In genomic region chr3:60310402-60310801, GRCm38 (mm10) we compare ENCODE assay signal across 27 mouse cellular contexts.
DNase-seq lines count a peak whose midpoint lies in the region; ATAC-seq and TF ChIP-seq lines count a peak whose summit lies in the region.
"Had no signal": no experiment of that assay in that cellular context is flagged by ENCODE, and none has a peak within 500 bp of the region (broad histone marks: within the 10 kb centered on the region; RNA-seq: fewer than 3 reads in every experiment).

No protein-coding gene starts in this region.

- H3K27ac ChIP-seq in intestine, embryonic 15.5 days: no peak overlapping the region
- no peak overlapping the region for H3K27ac ChIP-seq in intestine, postnatal 0 days (ENCODE audit: low read depth, low read length)
- H3K27ac ChIP-seq: embryonic facial prominence, embryonic 13.5 days; forebrain, embryonic 15.5 days; hindbrain, embryonic 13.5 days; left cerebral cortex, adult 2 months; limb, embryonic 15.5 days; liver, embryonic 14.5 days; midbrain, embryonic 10.5 days; stomach, embryonic 15.5 days had no signal

- peak; percentile 75 for ATAC-seq in intestine, embryonic 15.5 days
- no peak for ATAC-seq in intestine, postnatal 0 days
- ATAC-seq: forebrain, embryonic 15.5 days; midbrain, embryonic 16.5 days had no signal

- H3K9ac ChIP-seq in intestine, embryonic 15.5 days: no peak overlapping the region
- H3K9ac ChIP-seq in intestine, postnatal 0 days (ENCODE audit: low read depth, low read length): no peak overlapping the region
- H3K9ac ChIP-seq: embryonic facial prominence, embryonic 13.5 days; forebrain, embryonic 15.5 days; hindbrain, embryonic 13.5 days; limb, embryonic 15.5 days; liver, embryonic 14.5 days; stomach, embryonic 15.5 days had no signal

- no peaks in the 10 kb centered on the region for H3K9me3 ChIP-seq in intestine, embryonic 15.5 days
- no peaks in the 10 kb centered on the region for H3K9me3 ChIP-seq in intestine, postnatal 0 days (ENCODE audit: control insufficient read depth)
- H3K9me3 ChIP-seq: embryonic facial prominence, embryonic 13.5 days; forebrain, embryonic 15.5 days; hindbrain, embryonic 13.5 days; limb, embryonic 15.5 days; midbrain, embryonic 10.5 days; stomach, embryonic 15.5 days had no signal

- H3K4me2 ChIP-seq in intestine, embryonic 15.5 days (replicated peaks): no peak overlapping the region
- no peak overlapping the region for H3K4me2 ChIP-seq in intestine, postnatal 0 days (replicated peaks; ENCODE audit: low read depth)
- H3K4me2 ChIP-seq: embryonic facial prominence, embryonic 13.5 days; forebrain, embryonic 15.5 days; hindbrain, embryonic 13.5 days; limb, embryonic 15.5 days; stomach, embryonic 15.5 days had no signal

- peak; percentile 63 for DNase-seq in 416B (ENCODE audit: low read depth)
- peak; percentile 26 for DNase-seq in Muller cell, postnatal 12 days (ENCODE audit: inconsistent ontology term)
- peak; percentile 14 for DNase-seq in lung, postnatal 36 days
- DNase-seq in cerebellum, postnatal 10 days: no peak
- no peak for DNase-seq in thymus, postnatal 25 days
- DNase-seq: adrenal gland, adult 2 months; cerebellum, adult 18-20 months; cerebellum, postnatal 36 days; embryo, embryonic 11 days; gastrocnemius, postnatal 10 days; heart, adult 11 months; kidney, adult 8-10 months; kidney, postnatal 10 days; left cerebral cortex, postnatal 4 days; right cerebral cortex, adult 18-20 months; thymus, adult 2 months had no signal

- no peaks in the 10 kb centered on the region for H3K4me1 ChIP-seq in intestine, embryonic 15.5 days (replicated peaks)
- H3K4me1 ChIP-seq in intestine, postnatal 0 days (replicated peaks; ENCODE audit: control insufficient read depth, insufficient read depth, low read length): peaks cover 8% of the 10 kb centered on the region; the same call in 1 of the 2 replicates
- H3K4me1 ChIP-seq: embryonic facial prominence, embryonic 13.5 days; forebrain, embryonic 15.5 days; hindbrain, embryonic 13.5 days; limb, embryonic 15.5 days; midbrain, embryonic 10.5 days; stomach, embryonic 15.5 days had no signal

- no peak for TF ChIP-seq CTCF in intestine, postnatal 0 days (IDR thresholded peaks at IDR 0.05; ENCODE audit: low read depth)

- no peaks in the 10 kb centered on the region for H3K27me3 ChIP-seq in intestine, embryonic 15.5 days (replicated peaks)
- no peaks in the 10 kb centered on the region for H3K27me3 ChIP-seq in intestine, postnatal 0 days (replicated peaks; ENCODE audit: control insufficient read depth, insufficient read depth, low read length)
- H3K27me3 ChIP-seq: embryonic facial prominence, embryonic 13.5 days; forebrain, embryonic 15.5 days; hindbrain, embryonic 13.5 days; limb, embryonic 15.5 days; stomach, embryonic 15.5 days had no signal

- 69% methylated on average over 3 of the region's 3 CpGs for WGBS in intestine, embryonic 15.5 days
- 61% methylated on average over 3 of the region's 3 CpGs for WGBS in intestine, postnatal 0 days

- H3K4me3 ChIP-seq in intestine, embryonic 15.5 days (replicated peaks): no peak overlapping the region
- no peak overlapping the region for H3K4me3 ChIP-seq in intestine, postnatal 0 days (ENCODE audit: low read depth, low read length)
- H3K4me3 ChIP-seq: embryonic facial prominence, embryonic 13.5 days; forebrain, embryonic 15.5 days; hindbrain, embryonic 13.5 days; left cerebral cortex, adult 2 months; limb, embryonic 15.5 days; midbrain, embryonic 10.5 days; stomach, embryonic 15.5 days had no signal

- H3K36me3 ChIP-seq in intestine, embryonic 15.5 days: no peaks in the 10 kb centered on the region
- H3K36me3 ChIP-seq in intestine, postnatal 0 days (ENCODE audit: control insufficient read depth, insufficient read depth): no peaks in the 10 kb centered on the region
- H3K36me3 ChIP-seq: embryonic facial prominence, embryonic 13.5 days; forebrain, embryonic 15.5 days; hindbrain, embryonic 13.5 days; limb, embryonic 15.5 days; midbrain, embryonic 10.5 days; stomach, embryonic 15.5 days had no signal

Comparison
In these comparisons a context has a peak if more than half of its experiments do, and no peak if none do; other contexts are left out.
1. DNase-seq: peak in 416B (single experiment), Muller cell, postnatal 12 days (single experiment) and lung, postnatal 36 days (single experiment); none in cerebellum, postnatal 10 days (0 of 2) and thymus, postnatal 25 days (single experiment).